Mouse (Mus musculus): ENCODE results near the gene Klhl35. TPM values are rescaled to one million over a fixed set of nuclear protein-coding genes. Genes with fewer than 3 reads are reported as not detected.

Gene Klhl35
- polyA plus RNA-seq, 1 experiment from 2014 or later, result 0.87 TPM

GRCm38 (mm10) chr7:99475562-99475911, 9.7 kb downstream of the Klhl35 start:
- WGBS, result 91% methylated on average over 2 of the region's 2 CpGs
- Histone ChIP-seq H3K36me3 (peaks cover 84% of the 10 kb centered on the region), H3K4me2 (replicated peaks) (no peak overlapping the region), H3K9ac (no peak overlapping the region), H3K4me3 (no peak overlapping the region), H3K27me3 (no peaks in the 10 kb centered on the region), H3K27ac (no peak overlapping the region), H3K9me3 (no peaks in the 10 kb centered on the region), H3K4me1 (peaks cover 18% of the 10 kb centered on the region)
- ATAC-seq (ENCODE audit: low FRiP score, low read depth), result no peak

- no peak overlapping the region for H3K4me2 ChIP-seq (replicated peaks)
- no peaks in the 10 kb centered on the region for H3K27me3 ChIP-seq
- H3K36me3 ChIP-seq, result peaks cover 95% of the 10 kb centered on the region
- H3K9me3 ChIP-seq, result no peaks in the 10 kb centered on the region
- no peak overlapping the region for H3K4me3 ChIP-seq
- WGBS, result 44% methylated on average over 3 of the region's 3 CpGs
- no peak for ATAC-seq (ENCODE audit: low FRiP score, low read depth)
- peaks cover 29% of the 10 kb centered on the region for H3K4me1 ChIP-seq
- 0 out of 2 replicates have a peak overlapping the region, but pooled peaks have one; percentile 28 for H3K27ac ChIP-seq
- H3K9ac ChIP-seq, result no peak overlapping the region
Observed at GRCm38 (mm10) chr7:99476558-99477114, 10.8 kb downstream of the Klhl35 start.

GRCm38 (mm10) chr7:99477235-99477634, 11.4 kb downstream of the Klhl35 start:
- ATAC-seq (ENCODE audit: low FRiP score, low read depth), result no peak
- Histone ChIP-seq H3K27ac (no peak overlapping the region), H3K9ac (no peak overlapping the region), H3K27me3 (no peaks in the 10 kb centered on the region), H3K4me1 (peaks cover 35% of the 10 kb centered on the region), H3K36me3 (peaks cover 96% of the 10 kb centered on the region), H3K9me3 (no peaks in the 10 kb centered on the region), H3K4me2 (replicated peaks) (no peak overlapping the region), H3K4me3 (no peak overlapping the region)
- WGBS, result 87% methylated on average over 5 of the region's 5 CpGs

- Histone ChIP-seq H3K4me2 (replicated peaks) (peak overlapping the region; percentile 97), H3K27me3 (0 out of 2 replicates have a peak, but pooled peaks cover 5% of the 10 kb centered on the region), H3K9me3 (no peaks in the 10 kb centered on the region), H3K36me3 (peaks cover 48% of the 10 kb centered on the region), H3K9ac (peak overlapping the region; percentile 89), H3K27ac (no peak overlapping the region; the same call in 1 of the 2 replicates), H3K4me3 (peak overlapping the region; percentile 81), H3K4me1 (peaks cover 42% of the 10 kb centered on the region)
- WGBS, result 3% methylated on average over 6 of the region's 6 CpGs
- no peak for ATAC-seq (ENCODE audit: low FRiP score, low read depth)
Observed at GRCm38 (mm10) chr7:99482637-99483036, 16.8 kb downstream of the Klhl35 start.

GRCm38 (mm10) chr7:99483271-99483923, 17.6 kb downstream of the Klhl35 start, which contains the start of gene Rps3:
Rps3 (minus strand) TSS chr7:99483738.
- H3K4me2 ChIP-seq (replicated peaks), result peak within 1 kb of the TSS; percentile 97
- peak within 1 kb of the TSS; percentile 81 for H3K4me3 ChIP-seq
- H3K9me3 ChIP-seq, result no peaks in the 10 kb centered on the region
- H3K9ac ChIP-seq, result peak within 1 kb of the TSS; percentile 89
- under 1% methylated on average over 45 of the region's 45 CpGs for WGBS
- peaks cover 42% of the 10 kb centered on the region for H3K4me1 ChIP-seq
- H3K36me3 ChIP-seq, result peaks cover 40% of the 10 kb centered on the region
- peak; percentile 97 for ATAC-seq (ENCODE audit: low FRiP score, low read depth)
- H3K27me3 ChIP-seq, result 0 out of 2 replicates have a peak, but pooled peaks cover 5% of the 10 kb centered on the region
- H3K27ac ChIP-seq, result peak within 1 kb of the TSS; percentile 87

- WGBS, result 44% methylated on average over 8 of the region's 8 CpGs
- no peaks in the 10 kb centered on the region for H3K9me3 ChIP-seq
- H3K4me2 ChIP-seq (replicated peaks), result peak overlapping the region; percentile 54
- no peak overlapping the region for H3K27ac ChIP-seq
- peaks cover 40% of the 10 kb centered on the region for H3K4me1 ChIP-seq
- H3K4me3 ChIP-seq, result peak overlapping the region; percentile 81
- no peak overlapping the region for H3K9ac ChIP-seq
- H3K36me3 ChIP-seq, result peaks cover 35% of the 10 kb centered on the region
- H3K27me3 ChIP-seq, result 0 out of 2 replicates have a peak, but pooled peaks cover 5% of the 10 kb centered on the region
- peak; percentile 30; the same call in 1 of the 2 replicates for ATAC-seq (ENCODE audit: low FRiP score, low read depth)
Observed at GRCm38 (mm10) chr7:99483924-99484319, 18.1 kb downstream of the Klhl35 start.

- H3K9ac ChIP-seq, result no peak overlapping the region
- 0 out of 2 replicates have a peak, but pooled peaks cover 5% of the 10 kb centered on the region for H3K27me3 ChIP-seq
- peaks cover 27% of the 10 kb centered on the region for H3K36me3 ChIP-seq
- no peak for ATAC-seq (ENCODE audit: low FRiP score, low read depth)
- peaks cover 33% of the 10 kb centered on the region for H3K4me1 ChIP-seq
- no peak overlapping the region for H3K4me3 ChIP-seq
- H3K27ac ChIP-seq, result no peak overlapping the region
- 91% methylated on average over 1 of the region's 1 CpGs for WGBS
- no peak overlapping the region for H3K4me2 ChIP-seq (replicated peaks)
- no peaks in the 10 kb centered on the region for H3K9me3 ChIP-seq
Observed at GRCm38 (mm10) chr7:99484679-99485078, 18.9 kb downstream of the Klhl35 start.

- 64% methylated on average over 5 of the region's 5 CpGs for WGBS
- H3K4me1 ChIP-seq, result no peaks in the 10 kb centered on the region
- no peaks in the 10 kb centered on the region for H3K36me3 ChIP-seq
- H3K27ac ChIP-seq, result no peak overlapping the region
- H3K9me3 ChIP-seq, result peaks cover 8% of the 10 kb centered on the region
- no peak for ATAC-seq (ENCODE audit: low FRiP score, low read depth)
- 0 out of 2 replicates have a peak, but pooled peaks cover 5% of the 10 kb centered on the region for H3K27me3 ChIP-seq
- H3K4me2 ChIP-seq (replicated peaks), result no peak overlapping the region
- no peak overlapping the region for H3K4me3 ChIP-seq
- no peak overlapping the region for H3K9ac ChIP-seq
Observed at GRCm38 (mm10) chr7:99489708-99490107, 23.9 kb downstream of the Klhl35 start.

GRCm38 (mm10) chr7:99499128-99499527, 33.3 kb downstream of the Klhl35 start:
- no peak overlapping the region for H3K4me3 ChIP-seq
- H3K9ac ChIP-seq, result no peak overlapping the region
- no peaks in the 10 kb centered on the region for H3K27me3 ChIP-seq
- no peak for ATAC-seq (ENCODE audit: low FRiP score, low read depth)
- H3K9me3 ChIP-seq, result no peaks in the 10 kb centered on the region
- 73% methylated on average over 1 of the region's 1 CpGs for WGBS
- H3K27ac ChIP-seq, result no peak overlapping the region
- H3K4me2 ChIP-seq (replicated peaks), result no peak overlapping the region
- no peaks in the 10 kb centered on the region for H3K4me1 ChIP-seq
- H3K36me3 ChIP-seq, result no peaks in the 10 kb centered on the region

GRCm38 (mm10) chr7:99500201-99500600, 34.4 kb downstream of the Klhl35 start:
- Histone ChIP-seq H3K36me3 (no peaks in the 10 kb centered on the region), H3K4me2 (replicated peaks) (no peak overlapping the region), H3K4me3 (no peak overlapping the region), H3K27me3 (no peaks in the 10 kb centered on the region), H3K27ac (no peak overlapping the region), H3K4me1 (no peaks in the 10 kb centered on the region), H3K9ac (no peak overlapping the region), H3K9me3 (no peaks in the 10 kb centered on the region)
- peak; percentile 85 for ATAC-seq (ENCODE audit: low FRiP score, low read depth)
- 3% methylated on average over 8 of the region's 8 CpGs for WGBS

GRCm38 (mm10) chr7:99500655-99501054, 34.9 kb downstream of the Klhl35 start:
- no peaks in the 10 kb centered on the region for H3K4me1 ChIP-seq
- no peaks in the 10 kb centered on the region for H3K36me3 ChIP-seq
- no peak overlapping the region for H3K9ac ChIP-seq
- no peak for ATAC-seq (ENCODE audit: low FRiP score, low read depth)
- no peak overlapping the region for H3K27ac ChIP-seq
- 26% methylated on average over 5 of the region's 5 CpGs for WGBS
- H3K27me3 ChIP-seq, result no peaks in the 10 kb centered on the region
- H3K4me3 ChIP-seq, result no peak overlapping the region
- H3K9me3 ChIP-seq, result no peaks in the 10 kb centered on the region
- H3K4me2 ChIP-seq (replicated peaks), result no peak overlapping the region

GRCm38 (mm10) chr7:99501148-99501547, 35.3 kb downstream of the Klhl35 start:
- no peak overlapping the region for H3K27ac ChIP-seq
- no peak for ATAC-seq (ENCODE audit: low FRiP score, low read depth)
- H3K4me2 ChIP-seq (replicated peaks), result no peak overlapping the region
- no peaks in the 10 kb centered on the region for H3K4me1 ChIP-seq
- no peak overlapping the region for H3K4me3 ChIP-seq
- no peak overlapping the region for H3K9ac ChIP-seq
- no peaks in the 10 kb centered on the region for H3K36me3 ChIP-seq
- H3K27me3 ChIP-seq, result no peaks in the 10 kb centered on the region
- WGBS, result 46% methylated on average over 1 of the region's 1 CpGs
- no peaks in the 10 kb centered on the region for H3K9me3 ChIP-seq
